Comparison of ENCODE assay signal across 8 mouse cellular contexts in genomic region chr12:28635058-28635534, GRCm38 (mm10). TPM values are rescaled to one million over a fixed set of nuclear protein-coding genes. Genes with fewer than 3 reads are reported as not detected.
DNase-seq lines count a peak whose midpoint lies in the region; ATAC-seq and TF ChIP-seq lines count a peak whose summit lies in the region.

No protein-coding gene starts in this region.

- peak overlapping the region; percentile 77 for H3K4me3 ChIP-seq in lung, postnatal 0 days (ENCODE audit: low read depth, low read length)
- H3K4me3 ChIP-seq in erythroblast, embryonic 14.5 days (replicated peaks): peak overlapping the region; percentile 85
- peak overlapping the region; percentile 79 for H3K4me3 ChIP-seq in stomach, embryonic 15.5 days (replicated peaks)

- H3K9ac ChIP-seq in lung, postnatal 0 days (replicated peaks; ENCODE audit: low read depth): peak overlapping the region; percentile 99
- peak overlapping the region; percentile 85 for H3K9ac ChIP-seq in stomach, embryonic 15.5 days

- no peak for TF ChIP-seq EP300 in lung, postnatal 0 days (IDR thresholded peaks at IDR 0.05)

- H3K36me3 ChIP-seq in lung, postnatal 0 days (ENCODE audit: insufficient read depth, low read length): peaks cover 29% of the 10 kb centered on the region
- H3K36me3 ChIP-seq in erythroblast, embryonic 14.5 days (ENCODE audit: control insufficient read depth): peaks cover 48% of the 10 kb centered on the region
- peaks cover 28% of the 10 kb centered on the region for H3K36me3 ChIP-seq in stomach, embryonic 15.5 days

- no peak for TF ChIP-seq CTCF in lung, postnatal 0 days (IDR thresholded peaks at IDR 0.05)

- H3K4me1 ChIP-seq in lung, postnatal 0 days (ENCODE audit: insufficient read depth, low read depth, low read length): peaks cover 4% of the 10 kb centered on the region; the same call in 1 of the 2 replicates
- H3K4me1 ChIP-seq in erythroblast, embryonic 14.5 days (ENCODE audit: control insufficient read depth): peaks cover 36% of the 10 kb centered on the region
- H3K4me1 ChIP-seq in stomach, embryonic 15.5 days: peaks cover 14% of the 10 kb centered on the region

- H3K27me3 ChIP-seq in lung, postnatal 0 days (replicated peaks; ENCODE audit: insufficient read depth, low read length): no peaks in the 10 kb centered on the region
- H3K27me3 ChIP-seq in erythroblast, embryonic 14.5 days (ENCODE audit: control insufficient read depth): no peaks in the 10 kb centered on the region
- no peaks in the 10 kb centered on the region for H3K27me3 ChIP-seq in stomach, embryonic 15.5 days (replicated peaks)

- DNase-seq in lung, postnatal 0 days (ENCODE audit: low spot score): no peak
- no peak for DNase-seq in lung, postnatal 36 days
- peak; percentile 35 for DNase-seq in liver
- no peak for DNase-seq in urinary bladder, adult 18-20 months (ENCODE audit: low spot score in 2 of 2)
- no peak for DNase-seq in left cerebral cortex, postnatal 10 days (ENCODE audit: extremely low spot score in 1 of 2, low spot score in 2 of 2)

- no peaks in the 10 kb centered on the region for H3K9me3 ChIP-seq in lung, postnatal 0 days (ENCODE audit: low read length)
- no peaks in the 10 kb centered on the region for H3K9me3 ChIP-seq in erythroblast, embryonic 14.5 days (ENCODE audit: control insufficient read depth, low read length)
- no peaks in the 10 kb centered on the region for H3K9me3 ChIP-seq in stomach, embryonic 15.5 days

- WGBS in lung, postnatal 0 days: under 1% methylated on average over 23 of the region's 23 CpGs
- under 1% methylated on average over 23 of the region's 23 CpGs for WGBS in stomach, embryonic 15.5 days

- peak overlapping the region; percentile 88 for H3K27ac ChIP-seq in lung, postnatal 0 days (ENCODE audit: low read length)
- H3K27ac ChIP-seq in stomach, embryonic 15.5 days: peak overlapping the region; percentile 84

- peak overlapping the region; percentile 80 for H3K4me2 ChIP-seq in lung, postnatal 0 days (replicated peaks; ENCODE audit: low read depth, low read length)
- H3K4me2 ChIP-seq in stomach, embryonic 15.5 days: peak overlapping the region; percentile 62

- peak; percentile 26 for ATAC-seq in lung, postnatal 0 days
- 0 out of 2 replicates have a peak, but pooled peaks have one; percentile 5 for ATAC-seq in stomach, embryonic 15.5 days (ENCODE audit: insufficient read depth, low FRiP score, low read depth)
- no peak for ATAC-seq in cerebellum, adult (ENCODE audit: insufficient number of reproducible peaks, low FRiP score, low TSS enrichment)

- intact Hi-C loops in left cerebral cortex, postnatal 10 days (cut with DNase I): no loop called here

RNA-seq across cellular contexts. Expression of gene Rps7, which starts 0.7 kb away (rescaled TPM):
- 575 and 592 TPM in 2 replicates for polyA plus RNA-seq in lung, postnatal 0 days (2015; fragmentation: Nextera tagmentation; extraction: Ambion mirVana)
- 20.4 and 24.6 TPM in 2 replicates for polyA plus RNA-seq in erythroblast, embryonic 14.5 days (2012)
- 607 and 697 TPM in 2 replicates for polyA plus RNA-seq in stomach, embryonic 15.5 days (2015; fragmentation: Nextera tagmentation; extraction: Ambion mirVana)
- total RNA-seq in left cerebral cortex, postnatal 10 days (2021): 100 to 1,000 TPM; 325 to 344 TPM

RNA-seq across cellular contexts. Expression of gene Colec11, which starts 11.9 kb away (rescaled TPM):
- polyA plus RNA-seq in lung, postnatal 0 days (2015; fragmentation: Nextera tagmentation; extraction: Ambion mirVana): 2.2 and 2.8 TPM in 2 replicates
- 0.04 TPM in 1 of 2 replicates, not detected in the other for polyA plus RNA-seq in erythroblast, embryonic 14.5 days (2012)
- polyA plus RNA-seq in stomach, embryonic 15.5 days (2015; fragmentation: Nextera tagmentation; extraction: Ambion mirVana): 1.3 and 2.4 TPM in 2 replicates
- under 1 TPM; 0.41 to 0.47 TPM for total RNA-seq in left cerebral cortex, postnatal 10 days (2021)

RNA-seq across cellular contexts. Expression of gene Rnaseh1, which starts 14.3 kb away (rescaled TPM):
- 18.9 and 21.5 TPM in 2 replicates for polyA plus RNA-seq in lung, postnatal 0 days (2015; fragmentation: Nextera tagmentation; extraction: Ambion mirVana)
- polyA plus RNA-seq in erythroblast, embryonic 14.5 days (2012): 0.33 and 0.76 TPM in 2 replicates
- polyA plus RNA-seq in stomach, embryonic 15.5 days (2015; fragmentation: Nextera tagmentation; extraction: Ambion mirVana): 26.5 and 30.6 TPM in 2 replicates
- total RNA-seq in left cerebral cortex, postnatal 10 days (2021): 10 to 100 TPM; 10.9 to 12.6 TPM

RNA-seq across cellular contexts. Expression of gene Adi1, which starts 39.9 kb away (rescaled TPM):
- polyA plus RNA-seq in lung, postnatal 0 days (2015; fragmentation: Nextera tagmentation; extraction: Ambion mirVana): 54.5 TPM in 2 replicates
- polyA plus RNA-seq in erythroblast, embryonic 14.5 days (2012): 0.11 and 0.27 TPM in 2 replicates
- 76.7 and 79.8 TPM in 2 replicates for polyA plus RNA-seq in stomach, embryonic 15.5 days (2015; fragmentation: Nextera tagmentation; extraction: Ambion mirVana)
- total RNA-seq in left cerebral cortex, postnatal 10 days (2021): 10 to 100 TPM; 11.9 to 15.9 TPM

RNA-seq across cellular contexts. Expression of gene Allc, which starts 52.8 kb away (rescaled TPM):
- not detected in 2 replicates for polyA plus RNA-seq in lung, postnatal 0 days (2015; fragmentation: Nextera tagmentation; extraction: Ambion mirVana)
- polyA plus RNA-seq in erythroblast, embryonic 14.5 days (2012): not detected in 2 replicates
- polyA plus RNA-seq in stomach, embryonic 15.5 days (2015; fragmentation: Nextera tagmentation; extraction: Ambion mirVana): not detected in 2 replicates
- under 1 TPM; 0.60 to 0.85 TPM for total RNA-seq in left cerebral cortex, postnatal 10 days (2021)

Comparison
In these comparisons a context has a peak if more than half of its experiments do, and no peak if none do; other contexts are left out.
1. RNA of gene Rps7, which starts 0.7 kb away (polyA plus RNA-seq): 607 to 697 TPM in stomach, embryonic 15.5 days and 575 to 592 TPM in lung, postnatal 0 days; 20.4 to 24.6 TPM in erythroblast, embryonic 14.5 days; every median in the first group is over 10 times any median in the second.
2. RNA of gene Rnaseh1, which starts 14.3 kb away (polyA plus RNA-seq): 26.5 to 30.6 TPM in stomach, embryonic 15.5 days and 18.9 to 21.5 TPM in lung, postnatal 0 days; 0.33 to 0.76 TPM in erythroblast, embryonic 14.5 days; every median in the first group is over 10 times any median in the second.
3. Peak in every context shown above with its lines, with median percentiles within 50 percentile points of each other: H3K4me3 ChIP-seq.